Mouse (Mus musculus): ENCODE measurements at regions not wholly inside any gene's neighbourhood (a gene's known extent, or its start where the extent isn't known, plus 50 kb on each side); places are given as distances from the start of the nearest gene placed in this dataset.

GRCm38 (mm10) chr4:8417821-8418220, 179.0 kb upstream of the Car8 start:
- H3K27me3 ChIP-seq: no peaks in the 10 kb centered on the region
- peak; percentile 72 for ATAC-seq (ENCODE audit: low FRiP score, low read depth)
- no peak overlapping the region for H3K27ac ChIP-seq (replicated peaks)
- H3K9ac ChIP-seq (replicated peaks): no peak overlapping the region
- H3K4me1 ChIP-seq: peaks cover 8% of the 10 kb centered on the region
- H3K9me3 ChIP-seq: no peaks in the 10 kb centered on the region
- 25% methylated on average over 5 of the region's 5 CpGs for WGBS
- H3K4me2 ChIP-seq (replicated peaks): no peak overlapping the region
- no peaks in the 10 kb centered on the region for H3K36me3 ChIP-seq
- no peak overlapping the region for H3K4me3 ChIP-seq

- Histone ChIP-seq H3K9me3 (no peaks in the 10 kb centered on the region), H3K4me2 (replicated peaks) (no peak overlapping the region), H3K9ac (replicated peaks) (no peak overlapping the region), H3K27me3 (no peaks in the 10 kb centered on the region), H3K4me1 (peaks cover 4% of the 10 kb centered on the region), H3K27ac (replicated peaks) (no peak overlapping the region), H3K36me3 (no peaks in the 10 kb centered on the region), H3K4me3 (no peak overlapping the region)
- ATAC-seq (ENCODE audit: low FRiP score, low read depth): no peak
Measured at GRCm38 (mm10) chr4:8413307-8413706, 174.5 kb upstream of the Car8 start.

- no peaks in the 10 kb centered on the region for H3K4me1 ChIP-seq
- no peak for ATAC-seq (ENCODE audit: low FRiP score, low read depth)
- no peak overlapping the region for H3K4me2 ChIP-seq (replicated peaks)
- no peaks in the 10 kb centered on the region for H3K27me3 ChIP-seq
- no peak overlapping the region for H3K27ac ChIP-seq (replicated peaks)
- no peak overlapping the region for H3K9ac ChIP-seq (replicated peaks)
- 86% methylated on average over 2 of the region's 2 CpGs for WGBS
- no peak overlapping the region for H3K4me3 ChIP-seq
- H3K36me3 ChIP-seq: no peaks in the 10 kb centered on the region
- no peaks in the 10 kb centered on the region for H3K9me3 ChIP-seq
Measured at GRCm38 (mm10) chr4:8400069-8400468, 161.2 kb upstream of the Car8 start.

- no peaks in the 10 kb centered on the region for H3K36me3 ChIP-seq
- no peaks in the 10 kb centered on the region for H3K9me3 ChIP-seq
- H3K4me2 ChIP-seq (replicated peaks): no peak overlapping the region
- no peaks in the 10 kb centered on the region for H3K4me1 ChIP-seq
- H3K27me3 ChIP-seq: no peaks in the 10 kb centered on the region
- ATAC-seq (ENCODE audit: low FRiP score, low read depth): no peak
- no peak overlapping the region for H3K27ac ChIP-seq (replicated peaks)
- 76% methylated on average over 1 of the region's 1 CpGs for WGBS
- no peak overlapping the region for H3K4me3 ChIP-seq
- no peak overlapping the region for H3K9ac ChIP-seq (replicated peaks)
Measured at GRCm38 (mm10) chr4:8399430-8399829, 160.6 kb upstream of the Car8 start.

- no peaks in the 10 kb centered on the region for H3K4me1 ChIP-seq
- no peaks in the 10 kb centered on the region for H3K27me3 ChIP-seq
- H3K9ac ChIP-seq (replicated peaks): no peak overlapping the region
- H3K4me3 ChIP-seq: no peak overlapping the region
- no peak for ATAC-seq (ENCODE audit: low FRiP score, low read depth)
- H3K9me3 ChIP-seq: no peaks in the 10 kb centered on the region
- WGBS: 87% methylated on average over 4 of the region's 4 CpGs
- H3K4me2 ChIP-seq (replicated peaks): no peak overlapping the region
- H3K27ac ChIP-seq (replicated peaks): no peak overlapping the region
- no peaks in the 10 kb centered on the region for H3K36me3 ChIP-seq
Measured at GRCm38 (mm10) chr4:8398969-8399368, 160.1 kb upstream of the Car8 start.

- Histone ChIP-seq H3K4me3 (no peak overlapping the region), H3K4me1 (peaks cover 11% of the 10 kb centered on the region; the same call in 1 of the 2 replicates), H3K9me3 (no peaks in the 10 kb centered on the region), H3K4me2 (replicated peaks) (no peak overlapping the region), H3K36me3 (no peaks in the 10 kb centered on the region), H3K27me3 (no peaks in the 10 kb centered on the region), H3K9ac (replicated peaks) (no peak overlapping the region), H3K27ac (replicated peaks) (no peak overlapping the region)
- 95% methylated on average over 11 of the region's 11 CpGs for WGBS
- no peak for ATAC-seq (ENCODE audit: low FRiP score, low read depth)
Measured at GRCm38 (mm10) chr4:8383162-8383561, 144.3 kb upstream of the Car8 start.

- Histone ChIP-seq H3K27me3 (no peaks in the 10 kb centered on the region), H3K9me3 (no peaks in the 10 kb centered on the region), H3K4me1 (peaks cover 11% of the 10 kb centered on the region; the same call in 1 of the 2 replicates), H3K4me2 (replicated peaks) (no peak overlapping the region), H3K36me3 (no peaks in the 10 kb centered on the region), H3K9ac (replicated peaks) (no peak overlapping the region), H3K4me3 (no peak overlapping the region), H3K27ac (replicated peaks) (no peak overlapping the region)
- 58% methylated on average over 3 of the region's 3 CpGs for WGBS
- ATAC-seq (ENCODE audit: low FRiP score, low read depth): no peak
Measured at GRCm38 (mm10) chr4:8382125-8382417, 143.2 kb upstream of the Car8 start.

GRCm38 (mm10) chr4:8381408-8382124, 142.7 kb upstream of the Car8 start:
- 0 out of 2 replicates have a peak, but pooled peaks have one; percentile 28 for ATAC-seq (ENCODE audit: low FRiP score, low read depth)
- Histone ChIP-seq H3K36me3 (no peaks in the 10 kb centered on the region), H3K27me3 (no peaks in the 10 kb centered on the region), H3K9me3 (no peaks in the 10 kb centered on the region), H3K27ac (replicated peaks) (no peak overlapping the region), H3K9ac (replicated peaks) (no peak overlapping the region), H3K4me3 (no peak overlapping the region), H3K4me1 (peaks cover 11% of the 10 kb centered on the region; the same call in 1 of the 2 replicates), H3K4me2 (replicated peaks) (no peak overlapping the region)
- WGBS: 24% methylated on average over 13 of the region's 13 CpGs

GRCm38 (mm10) chr4:8380711-8381338, 142.0 kb upstream of the Car8 start:
- 62% methylated on average over 5 of the region's 5 CpGs for WGBS
- no peaks in the 10 kb centered on the region for H3K36me3 ChIP-seq
- no peak overlapping the region for H3K4me2 ChIP-seq (replicated peaks)
- no peaks in the 10 kb centered on the region for H3K9me3 ChIP-seq
- no peak overlapping the region for H3K4me3 ChIP-seq
- H3K4me1 ChIP-seq: peaks cover 11% of the 10 kb centered on the region; the same call in 1 of the 2 replicates
- ATAC-seq (ENCODE audit: low FRiP score, low read depth): peak; percentile 72
- H3K27me3 ChIP-seq: no peaks in the 10 kb centered on the region
- H3K27ac ChIP-seq (replicated peaks): no peak overlapping the region
- no peak overlapping the region for H3K9ac ChIP-seq (replicated peaks)

GRCm38 (mm10) chr4:8374737-8375489, 136.1 kb upstream of the Car8 start:
- Histone ChIP-seq H3K4me1 (no peaks in the 10 kb centered on the region), H3K36me3 (no peaks in the 10 kb centered on the region), H3K9ac (replicated peaks) (no peak overlapping the region), H3K9me3 (no peaks in the 10 kb centered on the region), H3K27ac (replicated peaks) (no peak overlapping the region), H3K4me3 (no peak overlapping the region), H3K27me3 (no peaks in the 10 kb centered on the region), H3K4me2 (replicated peaks) (no peak overlapping the region)
- 79% methylated on average over 6 of the region's 6 CpGs for WGBS
- no peak for ATAC-seq (ENCODE audit: low FRiP score, low read depth)

- Histone ChIP-seq H3K4me1 (no peaks in the 10 kb centered on the region), H3K36me3 (no peaks in the 10 kb centered on the region), H3K4me2 (replicated peaks) (no peak overlapping the region), H3K9ac (replicated peaks) (no peak overlapping the region), H3K27me3 (no peaks in the 10 kb centered on the region), H3K4me3 (no peak overlapping the region), H3K9me3 (no peaks in the 10 kb centered on the region), H3K27ac (replicated peaks) (no peak overlapping the region)
- ATAC-seq (ENCODE audit: low FRiP score, low read depth): no peak
- WGBS: 87% methylated on average over 3 of the region's 3 CpGs
Measured at GRCm38 (mm10) chr4:8374061-8374460, 135.2 kb upstream of the Car8 start.

GRCm38 (mm10) chr4:8372069-8372468, 133.2 kb upstream of the Car8 start:
- H3K27ac ChIP-seq (replicated peaks): no peak overlapping the region
- no peak for ATAC-seq (ENCODE audit: low FRiP score, low read depth)
- no peak overlapping the region for H3K4me3 ChIP-seq
- no peaks in the 10 kb centered on the region for H3K4me1 ChIP-seq
- no peaks in the 10 kb centered on the region; the same call in 1 of the 2 replicates for H3K27me3 ChIP-seq
- H3K9me3 ChIP-seq: no peaks in the 10 kb centered on the region
- no peaks in the 10 kb centered on the region for H3K36me3 ChIP-seq
- H3K4me2 ChIP-seq (replicated peaks): no peak overlapping the region
- WGBS: 74% methylated on average over 3 of the region's 3 CpGs
- H3K9ac ChIP-seq (replicated peaks): no peak overlapping the region

Measured in midbrain, embryonic 12.5 days (tissue).